Mouse (Mus musculus) intestine, postnatal 0 days (tissue): ENCODE results near the gene Rnf6. TPM values are rescaled to one million over a fixed set of nuclear protein-coding genes. Genes with fewer than 3 reads are reported as not detected.

Experiments used
- ATAC-seq: fragments of 200-750 bp; cut with Nextera tagmentation; 2 replicates; pipeline ENCODE4 v1.8.0; 2017; ENCODE audit warnings: mild to moderate bottlenecking, moderate TSS enrichment, moderate library complexity
- H3K27ac ChIP-seq: fragments of 300-500 bp; sonication (generic); 2 replicates; pipeline ENCODE4 v1.5.1; 2014; ENCODE audit warnings: mild to moderate bottlenecking, low read depth, low read length, moderate library complexity
- H3K27me3 ChIP-seq: fragments of 300-500 bp; sonication (generic); replicated peaks from 2 replicates; pipeline ENCODE4 v1.6.1; 2014; ENCODE audit warnings: low read length, mixed read lengths; ENCODE audit not compliant: control insufficient read depth, insufficient read depth
- H3K36me3 ChIP-seq: fragments of 300-500 bp; sonication (generic); 2 replicates; pipeline ENCODE4 v1.6.1; 2014; ENCODE audit warnings: mild to moderate bottlenecking, moderate library complexity; ENCODE audit not compliant: control insufficient read depth, insufficient read depth
- H3K4me1 ChIP-seq: fragments of 300-500 bp; sonication (generic); replicated peaks from 2 replicates; pipeline ENCODE4 v1.6.1; 2014; ENCODE audit warnings: antibody characterized with exemption, low read length, mixed read lengths; ENCODE audit not compliant: control insufficient read depth, insufficient read depth
- H3K4me2 ChIP-seq: fragments of 300-500 bp; sonication (generic); replicated peaks from 2 replicates; pipeline ENCODE4 v1.6.1; 2014; ENCODE audit warnings: low read depth, mild to moderate bottlenecking, moderate library complexity
- H3K4me3 ChIP-seq: fragments of 300-500 bp; sonication (generic); 2 replicates; pipeline ENCODE4 v1.5.1; 2014; ENCODE audit warnings: low read depth, low read length
- H3K9ac ChIP-seq: fragments of 300-500 bp; sonication (generic); 2 replicates; pipeline ENCODE4 v1.6.1; 2014; ENCODE audit warnings: mild to moderate bottlenecking, low read depth, low read length
- H3K9me3 ChIP-seq: fragments of 300-500 bp; sonication (generic); 2 replicates; pipeline ENCODE4 v1.6.1; 2016; ENCODE audit warnings: mixed run types; ENCODE audit not compliant: control insufficient read depth
- CTCF ChIP-seq: sonication (generic); IDR thresholded peaks from 2 replicates; pipeline ENCODE4 v1.5.1; 2016; ENCODE audit warnings: low read depth, mild to moderate bottlenecking, control low read depth, antibody characterized with exemption, moderate library complexity
- WGBS: fragments of 180-500 bp; shearing (Covaris S2); extraction: QIAGEN DNeasy Blood & Tissue Kit; methylation state at CpG from one replicate; pipeline ENCODE4 v1.1.7; 2014; 5-methylcytosine and 5-hydroxymethylcytosine counted together
- polyA plus RNA-seq: library from polyadenylated mRNA; unstranded; fragments of >200 nt; fragmentation: Nextera tagmentation; extraction: Ambion mirVana; gene quantifications from 2 replicates; pipeline ENCODE4 v1.2.1, GENCODE M21; 2015

Gene Rnf6
- polyA plus RNA-seq, 1 experiment from 2014 or later = 34.6 TPM

DNA sequence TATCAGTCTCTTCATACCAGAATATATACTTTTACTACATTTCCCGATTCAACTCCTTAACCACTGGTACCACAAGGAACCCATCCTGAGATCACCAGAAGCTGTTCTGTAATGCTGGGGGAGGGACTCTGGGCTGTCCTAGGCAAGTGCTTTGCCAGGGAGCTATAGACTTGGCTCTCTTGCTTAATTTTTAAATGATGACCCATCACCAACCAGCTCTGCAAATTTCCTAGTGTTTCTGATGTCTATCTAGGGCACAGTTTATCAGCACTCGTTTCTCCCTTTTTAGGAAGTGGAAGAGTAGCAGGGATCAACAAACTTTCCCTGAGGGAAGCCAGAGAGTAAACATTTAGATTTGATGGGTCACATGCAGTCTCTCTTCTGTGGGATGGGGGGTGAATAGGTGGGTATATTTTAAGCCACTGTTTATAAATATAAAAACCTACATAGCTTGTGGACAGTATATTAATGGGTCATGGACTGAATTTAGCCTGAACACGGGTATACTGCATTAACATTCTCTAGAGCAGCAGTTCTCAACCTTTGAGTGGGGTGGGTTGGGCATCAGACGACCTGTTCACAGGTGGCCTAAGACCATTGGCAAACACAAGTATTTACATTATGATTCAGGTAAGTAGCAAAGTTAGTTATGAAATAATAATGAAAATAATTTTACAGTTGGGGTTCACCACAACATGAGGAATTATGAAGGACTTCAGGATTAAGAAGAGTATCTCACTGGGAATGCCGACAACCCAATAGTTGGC is 30.5 kb upstream of the Rnf6 start:
- Histone ChIP-seq H3K4me3 (no peak overlapping the region), H3K4me1 (peaks cover 5% of the 10 kb centered on the region), H3K36me3 (no peaks in the 10 kb centered on the region), H3K4me2 (no peak overlapping the region), H3K27me3 (no peaks in the 10 kb centered on the region), H3K9me3 (no peaks in the 10 kb centered on the region), H3K9ac (no peak overlapping the region), H3K27ac (no peak overlapping the region)
- TF ChIP-seq CTCF = no peak
- 52% methylated on average over 5 of the region's 5 CpGs for WGBS
- no peak; the same call in 1 of the 2 replicates for ATAC-seq

DNA sequence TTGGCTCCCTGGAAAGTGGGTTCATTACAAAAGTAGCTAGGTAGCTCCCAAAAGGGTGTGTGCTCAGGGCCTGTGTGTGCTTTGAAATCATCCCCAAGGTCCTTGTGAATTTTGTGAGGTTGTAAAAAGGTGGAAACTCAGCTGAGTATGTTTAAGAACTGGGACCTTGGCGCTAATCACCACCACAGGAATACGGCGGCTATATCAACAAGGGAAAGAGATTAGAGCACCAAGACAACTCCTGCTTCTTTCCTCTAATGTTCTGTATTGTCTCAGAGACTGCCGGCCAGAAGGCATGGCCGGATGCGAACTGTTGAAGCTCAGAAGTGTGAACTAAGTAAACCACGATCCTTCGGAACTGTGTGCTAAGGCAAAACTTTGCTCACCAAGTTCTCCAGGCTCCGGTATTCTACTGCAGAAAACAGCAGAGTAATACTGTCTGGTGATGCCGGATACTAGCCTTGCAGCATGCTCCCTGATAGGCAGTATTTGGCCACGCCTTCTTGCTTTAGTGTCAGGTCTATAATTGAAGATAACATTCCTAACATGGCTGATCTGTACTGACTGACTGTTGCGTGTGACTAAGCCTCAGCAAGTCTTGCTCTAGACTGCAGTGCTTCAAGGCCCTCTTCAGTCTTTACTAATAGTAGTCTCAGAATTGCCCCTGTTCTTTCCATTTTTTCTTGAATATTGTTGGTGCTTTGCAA is 29.2 kb upstream of the Rnf6 start:
- no peak overlapping the region for H3K4me3 ChIP-seq
- TF ChIP-seq CTCF = no peak
- peak overlapping the region; percentile 46 for H3K4me2 ChIP-seq
- WGBS = 40% methylated on average over 12 of the region's 12 CpGs
- H3K9me3 ChIP-seq = no peaks in the 10 kb centered on the region
- H3K9ac ChIP-seq = 0 out of 2 replicates have a peak overlapping the region, but pooled peaks have one; percentile 18
- H3K27ac ChIP-seq = peak overlapping the region; percentile 68
- no peaks in the 10 kb centered on the region for H3K36me3 ChIP-seq
- H3K4me1 ChIP-seq = peaks cover 4% of the 10 kb centered on the region
- ATAC-seq = peak; percentile 85
- H3K27me3 ChIP-seq = no peaks in the 10 kb centered on the region

DNA sequence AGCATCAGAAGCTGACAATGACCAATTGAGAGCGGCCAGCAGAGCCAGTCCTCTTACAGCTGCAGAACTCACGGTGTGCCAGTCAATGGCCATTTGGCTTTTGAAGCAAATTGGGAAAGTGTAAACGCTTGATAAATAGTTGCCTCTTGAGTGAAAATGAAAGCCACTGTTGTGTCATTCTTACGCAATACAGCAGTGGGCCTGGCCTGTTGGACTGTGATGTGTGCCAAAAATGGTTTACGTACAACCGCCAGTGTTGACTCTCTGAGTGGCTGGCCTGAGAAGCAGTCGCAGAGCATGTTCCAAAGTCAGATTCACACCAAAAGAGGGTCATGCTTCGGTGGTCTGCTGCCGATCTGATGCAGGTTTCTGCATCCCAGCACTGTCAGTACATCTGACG is 27.4 kb upstream of the Rnf6 start:
- WGBS = 60% methylated on average over 10 of the region's 10 CpGs
- Histone ChIP-seq H3K4me3 (no peak overlapping the region), H3K4me2 (no peak overlapping the region), H3K9ac (no peak overlapping the region), H3K9me3 (no peaks in the 10 kb centered on the region), H3K4me1 (peaks cover 2% of the 10 kb centered on the region; the same call in 1 of the 2 replicates), H3K36me3 (no peaks in the 10 kb centered on the region), H3K27ac (no peak overlapping the region), H3K27me3 (no peaks in the 10 kb centered on the region)
- no peak for ATAC-seq
- TF ChIP-seq CTCF = no peak

DNA sequence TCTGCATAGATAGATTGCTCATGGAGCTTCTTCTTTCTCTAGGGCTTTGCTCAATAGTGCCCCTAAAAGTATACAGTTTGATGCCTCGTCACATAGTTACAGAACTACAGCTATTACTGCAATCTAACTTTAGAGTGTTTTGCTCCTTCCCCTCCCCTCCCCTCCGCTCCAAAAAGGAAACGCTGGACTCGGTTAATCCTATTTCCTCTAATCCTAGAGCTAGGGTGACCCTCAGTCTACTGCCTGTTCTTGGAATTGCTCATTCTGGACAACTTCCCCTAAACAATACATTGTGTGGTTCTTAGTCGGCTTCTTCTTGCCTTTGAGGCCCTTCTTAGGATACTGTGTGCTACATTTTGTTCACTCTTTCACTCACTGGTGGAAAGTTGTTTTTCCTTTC is 26.4 kb upstream of the Rnf6 start:
- Histone ChIP-seq H3K27me3 (no peaks in the 10 kb centered on the region), H3K9ac (no peak overlapping the region), H3K4me2 (no peak overlapping the region), H3K4me1 (peaks cover 2% of the 10 kb centered on the region; the same call in 1 of the 2 replicates), H3K9me3 (no peaks in the 10 kb centered on the region), H3K4me3 (no peak overlapping the region), H3K36me3 (no peaks in the 10 kb centered on the region), H3K27ac (peak overlapping the region; percentile 28; the same call in 1 of the 2 replicates)
- no peak for ATAC-seq
- 55% methylated on average over 5 of the region's 5 CpGs for WGBS
- no peak for TF ChIP-seq CTCF

DNA sequence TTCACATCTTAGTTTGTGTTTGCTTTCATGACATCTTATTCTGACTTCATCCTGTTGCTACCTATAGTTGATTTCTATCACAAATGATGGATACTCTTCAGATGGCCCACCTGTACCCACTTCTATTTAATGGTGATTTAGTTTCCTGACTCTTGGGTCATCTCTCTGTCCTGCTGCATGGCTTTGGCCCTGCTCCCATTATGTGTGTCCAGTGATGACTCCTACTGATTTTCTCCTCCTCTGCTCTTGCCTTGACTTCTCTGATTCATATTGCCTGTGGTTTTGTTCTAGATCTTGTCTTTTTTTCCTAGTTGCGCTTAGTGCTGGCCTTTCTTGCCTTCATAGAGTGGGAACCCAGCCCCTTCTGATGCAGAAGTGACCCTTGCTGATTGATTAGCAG is 25.0 kb upstream of the Rnf6 start:
- TF ChIP-seq CTCF = no peak
- 85% methylated on average over 1 of the region's 1 CpGs for WGBS
- Histone ChIP-seq H3K4me1 (peaks cover 2% of the 10 kb centered on the region; the same call in 1 of the 2 replicates), H3K9ac (no peak overlapping the region), H3K4me3 (no peak overlapping the region), H3K27ac (no peak overlapping the region), H3K36me3 (no peaks in the 10 kb centered on the region), H3K4me2 (no peak overlapping the region), H3K9me3 (no peaks in the 10 kb centered on the region), H3K27me3 (no peaks in the 10 kb centered on the region)
- ATAC-seq = no peak

DNA sequence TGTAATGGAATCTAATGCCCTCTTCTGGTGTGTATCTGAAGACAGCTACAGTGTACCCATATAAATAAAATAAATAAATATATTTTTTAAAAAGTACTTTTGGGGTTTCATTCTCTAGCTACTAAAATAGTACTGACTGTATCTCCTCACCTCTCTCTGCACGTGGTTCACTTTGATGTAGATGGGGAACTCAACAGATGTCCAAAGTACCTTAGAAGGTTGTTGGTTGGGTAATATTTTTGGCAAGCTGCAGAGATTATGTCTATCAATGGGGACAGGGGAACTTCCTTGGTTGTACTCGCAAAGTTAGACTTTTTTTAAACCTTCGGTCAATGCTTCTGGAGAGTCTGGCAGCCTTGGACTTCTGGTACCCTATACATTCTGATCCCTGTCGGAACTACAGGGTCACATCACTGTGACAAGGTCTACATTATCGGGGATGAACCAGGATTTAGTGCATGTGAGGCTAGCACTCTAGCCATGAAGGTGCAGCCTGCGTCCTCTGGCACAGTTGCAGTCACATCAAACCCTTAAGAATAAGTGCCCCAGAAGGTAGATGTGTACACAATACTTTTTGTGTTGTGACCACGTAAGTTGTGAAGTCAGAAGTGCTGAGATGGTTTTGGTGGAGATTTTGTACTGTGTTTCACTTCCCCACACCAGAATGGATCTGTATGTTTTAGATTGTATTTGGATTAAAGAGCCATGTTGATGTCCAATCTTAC is 24.5 kb upstream of the Rnf6 start:
- no peaks in the 10 kb centered on the region for H3K36me3 ChIP-seq
- no peaks in the 10 kb centered on the region for H3K27me3 ChIP-seq
- no peak overlapping the region for H3K27ac ChIP-seq
- no peak for TF ChIP-seq CTCF
- no peak overlapping the region for H3K9ac ChIP-seq
- no peak overlapping the region for H3K4me3 ChIP-seq
- H3K4me2 ChIP-seq = no peak overlapping the region
- H3K4me1 ChIP-seq = peaks cover 2% of the 10 kb centered on the region; the same call in 1 of the 2 replicates
- WGBS = 92% methylated on average over 7 of the region's 7 CpGs
- H3K9me3 ChIP-seq = no peaks in the 10 kb centered on the region
- no peak for ATAC-seq
